Mouse (Mus musculus) testis, adult 2 months (tissue): Measurements from ENCODE around the gene Znrf2.

Experiments used
- CTCF ChIP-seq: fragments of 200-500 bp; IDR thresholded peaks from 2 replicates; pipeline ENCODE4 v1.5.1; 2012; ENCODE audit warnings: low read depth, mild to moderate bottlenecking, inconsistent platforms, low read length, moderate library complexity; ENCODE audit not compliant: control insufficient read depth, insufficient read depth, insufficient replicate concordance
- POLR2A ChIP-seq: fragments of 200-500 bp; IDR thresholded peaks from 2 replicates; pipeline ENCODE4 v1.6.1; 2012; ENCODE audit warnings: low read depth, mild to moderate bottlenecking, inconsistent platforms, low read length, moderate library complexity; ENCODE audit not compliant: control insufficient read depth

DNA sequence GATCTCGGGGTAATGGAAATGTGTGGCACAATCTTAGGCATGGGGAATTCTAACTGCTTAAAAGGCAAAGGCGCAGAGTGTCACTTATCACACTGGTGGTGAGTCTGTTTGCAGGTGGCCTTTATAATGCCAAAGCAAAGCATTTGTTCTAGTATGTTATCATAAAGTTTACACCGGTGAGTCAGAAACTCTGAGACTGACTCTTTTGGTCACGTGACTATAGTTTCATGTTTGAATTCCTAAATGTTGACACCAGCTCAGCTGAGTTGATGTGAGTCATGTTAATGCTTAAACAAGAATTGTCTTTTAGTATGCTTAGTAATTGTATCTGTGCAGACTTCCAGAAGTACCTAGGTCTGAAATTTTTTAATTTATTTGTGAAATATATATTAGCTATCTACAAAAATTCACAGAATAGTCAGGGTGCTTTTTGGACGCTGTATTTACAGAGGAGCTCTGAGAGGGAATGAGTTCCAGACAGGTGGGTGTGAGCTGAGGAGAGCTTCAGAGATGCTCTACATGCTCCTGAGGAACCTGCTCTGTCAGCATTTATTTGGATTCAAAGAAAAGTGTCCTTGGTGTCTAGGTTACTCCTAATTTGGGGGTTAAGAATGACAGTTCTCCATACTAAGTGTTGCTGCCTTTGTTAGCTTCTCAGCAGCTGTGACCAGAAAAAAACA lies 50.2 kb downstream of the Znrf2 start:
- TF ChIP-seq POLR2A (no peak), CTCF (no peak)
